Mouse (Mus musculus): ENCODE results near the gene Utp11.

- TF ChIP-seq GATA1 (IDR thresholded peaks at IDR 0.05; ENCODE audit: borderline replicate concordance, low read length) (no peak), FLI1 (IDR thresholded peaks at IDR 0.05; ENCODE audit: low read length) (no peak)
These were observed 25.8 kb downstream of the Utp11 start for GRCm38 (mm10) chr4:124667476-124668033.
